Mouse (Mus musculus) spleen, adult 2 months (tissue): ENCODE measurements around the gene Catsperg1. TPM values are rescaled to one million over a fixed set of nuclear protein-coding genes. Genes with fewer than 3 reads are reported as not detected.
A peak's percentile ranks its signal among the peaks of the same experiment; 100 is the strongest.

ENCODE experiments used
- DNase-seq, 2 experiments: peaks; one replicate each; pipeline versions ENCODE4 v3.0.0 to v3.0.0-alpha.2; 2012 to 2021; ENCODE audit warnings: low spot score in 2 of 2, low read depth in 1 of 2
- H3K27ac ChIP-seq: fragments of 200-500 bp; 2 replicates; pipeline ENCODE4 v1.5.1; 2012; ENCODE audit warnings: low read length, inconsistent platforms; ENCODE audit not compliant: insufficient read depth
- H3K27me3 ChIP-seq: fragments of 200-500 bp; 2 replicates; pipeline ENCODE4 v1.6.1; 2012; ENCODE audit warnings: mild to moderate bottlenecking, moderate library complexity, low read length, inconsistent platforms; ENCODE audit not compliant: control insufficient read depth, insufficient read depth
- H3K36me3 ChIP-seq: fragments of 200-500 bp; 2 replicates; pipeline ENCODE4 v1.6.1; 2012; ENCODE audit warnings: mild to moderate bottlenecking, low read length, inconsistent platforms; ENCODE audit not compliant: control insufficient read depth, insufficient read depth
- H3K4me1 ChIP-seq: fragments of 200-500 bp; 2 replicates; pipeline ENCODE4 v1.6.1; 2011; ENCODE audit warnings: inconsistent platforms; ENCODE audit not compliant: control insufficient read depth, insufficient read depth, insufficient read length
- H3K4me3 ChIP-seq: fragments of 200-500 bp; 2 replicates; pipeline ENCODE4 v1.5.1; 2011; ENCODE audit warnings: mild to moderate bottlenecking, inconsistent platforms; ENCODE audit not compliant: insufficient read depth, insufficient read length; ENCODE audit errors: extremely low read depth
- CTCF ChIP-seq: fragments of 200-500 bp; IDR thresholded peaks from 2 replicates; pipeline ENCODE4 v1.5.1; 2011; ENCODE audit warnings: mild to moderate bottlenecking, inconsistent platforms; ENCODE audit not compliant: insufficient read depth, insufficient read length, insufficient replicate concordance; ENCODE audit errors: extremely low read depth
- POLR2A ChIP-seq: fragments of 200-500 bp; IDR thresholded peaks from 2 replicates; pipeline ENCODE4 v1.6.1; 2011; ENCODE audit warnings: low read depth, low read length, inconsistent platforms
- WGBS: fragments of 180-500 bp; shearing (Covaris S2); methylation state at CpG from one replicate; pipeline ENCODE4 v1.1.7; 2018; 5-methylcytosine and 5-hydroxymethylcytosine counted together
- polyA plus RNA-seq: library from polyadenylated mRNA; depleted of rRNA; stranded (reverse); fragments of >200 nt; gene quantifications from 2 replicates; pipeline ENCODE4 v1.2.3, GENCODE M21; 2012

Catsperg1 gene
- polyA plus RNA-seq, 1 experiment = 2.0 TPM

GRCm38 (mm10) chr7:29162294-29162693 lies 51.5 kb downstream of the Catsperg1 start:
- TF ChIP-seq CTCF (no peak), POLR2A (no peak)
- Histone ChIP-seq H3K27ac (no peak overlapping the region), H3K4me1 (no peaks in the 10 kb centered on the region; the same call in 1 of the 2 replicates), H3K27me3 (no peaks in the 10 kb centered on the region), H3K4me3 (no peak overlapping the region), H3K36me3 (no peaks in the 10 kb centered on the region)
- no peak for DNase-seq
- 85% methylated on average over 5 of the region's 5 CpGs for WGBS

- WGBS = 40% methylated on average over 5 of the region's 5 CpGs
- Histone ChIP-seq H3K4me1 (peaks cover 6% of the 10 kb centered on the region), H3K4me3 (no peak overlapping the region), H3K27ac (no peak overlapping the region), H3K36me3 (peaks cover 5% of the 10 kb centered on the region; the same call in 1 of the 2 replicates), H3K27me3 (no peaks in the 10 kb centered on the region)
- no peak for TF ChIP-seq CTCF
- TF ChIP-seq POLR2A = no peak
- DNase-seq = no peak
These were observed 55.6 kb downstream of the Catsperg1 start for GRCm38 (mm10) chr7:29158264-29158663.

GRCm38 (mm10) chr7:29155838-29156782 lies 57.7 kb downstream of the Catsperg1 start, which contains the start of gene Fam98c:
Gene Fam98c (minus strand): TSS chr7:29156234.
- DNase-seq = peak in 1 of 2 experiments; percentile 71
- Histone ChIP-seq H3K4me3 (peak within 1 kb of the TSS; percentile 89), H3K27ac (peak within 1 kb of the TSS; percentile 83), H3K36me3 (peaks cover 5% of the 10 kb centered on the region; the same call in 1 of the 2 replicates), H3K27me3 (no peaks in the 10 kb centered on the region), H3K4me1 (peaks cover 6% of the 10 kb centered on the region)
- TF ChIP-seq POLR2A (no peak), CTCF (no peak)
- 1% methylated on average over 66 of the region's 68 CpGs for WGBS

GRCm38 (mm10) chr7:29155196-29155837 lies 58.5 kb downstream of the Catsperg1 start:
- H3K36me3 ChIP-seq = peaks cover 5% of the 10 kb centered on the region; the same call in 1 of the 2 replicates
- TF ChIP-seq POLR2A = peak; percentile 50
- no peak for TF ChIP-seq CTCF
- peak overlapping the region; percentile 89 for H3K4me3 ChIP-seq
- no peaks in the 10 kb centered on the region for H3K27me3 ChIP-seq
- peaks cover 6% of the 10 kb centered on the region for H3K4me1 ChIP-seq
- 9% methylated on average over 37 of the region's 37 CpGs for WGBS
- H3K27ac ChIP-seq = peak overlapping the region; percentile 83
- DNase-seq = peak; percentile 58 to 84

GRCm38 (mm10) chr7:29154018-29154720 lies 59.7 kb downstream of the Catsperg1 start:
- peaks cover 6% of the 10 kb centered on the region for H3K4me1 ChIP-seq
- WGBS = 96% methylated on average over 14 of the region's 14 CpGs
- no peak overlapping the region for H3K4me3 ChIP-seq
- no peaks in the 10 kb centered on the region for H3K27me3 ChIP-seq
- peaks cover 5% of the 10 kb centered on the region; the same call in 1 of the 2 replicates for H3K36me3 ChIP-seq
- H3K27ac ChIP-seq = no peak overlapping the region
- no peak for DNase-seq
- no peak for TF ChIP-seq POLR2A
- no peak for TF ChIP-seq CTCF

GRCm38 (mm10) chr7:29151486-29151885 lies 62.3 kb downstream of the Catsperg1 start:
- WGBS = 71% methylated on average over 10 of the region's 10 CpGs
- DNase-seq = no peak
- TF ChIP-seq POLR2A (no peak), CTCF (no peak)

More at GRCm38 (mm10) chr7:29151486-29151885, 62.3 kb downstream of the Catsperg1 start:
- H3K27me3 ChIP-seq = no peaks in the 10 kb centered on the region
- no peak overlapping the region for H3K27ac ChIP-seq
- peaks cover 5% of the 10 kb centered on the region; the same call in 1 of the 2 replicates for H3K36me3 ChIP-seq
- H3K4me1 ChIP-seq = peaks cover 4% of the 10 kb centered on the region
- no peak overlapping the region for H3K4me3 ChIP-seq
